Mouse (Mus musculus): ENCODE results near the gene Unc13d. TPM values are rescaled to one million over a fixed set of nuclear protein-coding genes. Genes with fewer than 3 reads are reported as not detected.

Gene Unc13d
- polyA plus RNA-seq, 1 experiment from 2014 or later = 2.3 TPM

DNA sequence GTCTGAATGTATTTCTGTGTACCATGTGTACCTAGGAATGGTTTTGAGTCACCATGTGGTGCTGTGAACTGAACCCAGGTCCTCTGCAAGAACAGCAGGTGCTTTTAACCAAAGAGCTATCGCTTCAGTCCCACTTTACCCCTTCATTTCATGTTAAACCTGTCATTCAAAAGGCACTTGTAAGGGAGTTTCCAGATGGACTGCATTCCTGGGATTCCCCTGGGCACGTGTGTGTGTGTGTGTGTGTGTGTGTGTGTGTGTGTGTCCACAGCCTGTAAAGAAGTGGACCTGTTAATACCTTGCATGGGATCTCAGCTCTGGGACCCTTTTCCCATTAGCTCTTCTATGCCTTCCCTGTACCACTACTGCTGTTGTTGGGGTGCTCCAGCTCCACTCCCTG, 28.2 kb downstream of the Unc13d start:
- TF ChIP-seq EP300 (optimal IDR thresholded peaks at IDR 0.05) = no peak
- TF ChIP-seq CTCF (IDR thresholded peaks at IDR 0.05; ENCODE audit: low read depth) = no peak
- H3K36me3 ChIP-seq (ENCODE audit: control insufficient read depth, insufficient read depth, low read length) = peaks cover 30% of the 10 kb centered on the region; the same call in 1 of the 2 replicates
- no peak for ATAC-seq (ENCODE audit: low FRiP score, low TSS enrichment)
- H3K4me2 ChIP-seq (replicated peaks; ENCODE audit: low read depth) = no peak overlapping the region
- H3K9me3 ChIP-seq (ENCODE audit: control insufficient read depth, low read length) = no peaks in the 10 kb centered on the region
- H3K27me3 ChIP-seq (ENCODE audit: control insufficient read depth, insufficient read depth, low read length) = no peaks in the 10 kb centered on the region
- H3K27ac ChIP-seq (replicated peaks) = no peak overlapping the region
- no peak for DNase-seq (ENCODE audit: low spot score)
- WGBS = 70% methylated on average over 2 of the region's 2 CpGs
- no peak overlapping the region for H3K4me3 ChIP-seq (ENCODE audit: low read depth, low read length)
- H3K4me1 ChIP-seq (replicated peaks; ENCODE audit: control insufficient read depth, insufficient read depth) = no peaks in the 10 kb centered on the region
- no peak overlapping the region for H3K9ac ChIP-seq (ENCODE audit: low read length)

GRCm38 (mm10) chr11:116045173-116045572, 32.6 kb downstream of the Unc13d start:
- no peak for DNase-seq (ENCODE audit: low spot score)
- H3K27me3 ChIP-seq (ENCODE audit: control insufficient read depth, insufficient read depth, low read length) = no peaks in the 10 kb centered on the region
- H3K9ac ChIP-seq (ENCODE audit: low read length) = no peak overlapping the region
- no peaks in the 10 kb centered on the region for H3K9me3 ChIP-seq (ENCODE audit: control insufficient read depth, low read length)
- peaks cover 25% of the 10 kb centered on the region for H3K36me3 ChIP-seq (ENCODE audit: control insufficient read depth, insufficient read depth, low read length)
- ATAC-seq (ENCODE audit: low FRiP score, low TSS enrichment) = no peak
- TF ChIP-seq CTCF (IDR thresholded peaks at IDR 0.05; ENCODE audit: low read depth) (no peak), EP300 (optimal IDR thresholded peaks at IDR 0.05) (no peak)
- no peak overlapping the region for H3K4me3 ChIP-seq (ENCODE audit: low read depth, low read length)
- WGBS = 90% methylated on average over 6 of the region's 6 CpGs
- H3K4me1 ChIP-seq (replicated peaks; ENCODE audit: control insufficient read depth, insufficient read depth) = no peaks in the 10 kb centered on the region
- H3K27ac ChIP-seq (replicated peaks) = no peak overlapping the region
- no peak overlapping the region for H3K4me2 ChIP-seq (replicated peaks; ENCODE audit: low read depth)

GRCm38 (mm10) chr11:116043286-116043685, 34.5 kb downstream of the Unc13d start:
- Histone ChIP-seq H3K9ac (ENCODE audit: low read length) (no peak overlapping the region), H3K4me2 (replicated peaks; ENCODE audit: low read depth) (no peak overlapping the region), H3K27me3 (ENCODE audit: control insufficient read depth, insufficient read depth, low read length) (no peaks in the 10 kb centered on the region), H3K9me3 (ENCODE audit: control insufficient read depth, low read length) (no peaks in the 10 kb centered on the region), H3K4me1 (replicated peaks; ENCODE audit: control insufficient read depth, insufficient read depth) (no peaks in the 10 kb centered on the region), H3K27ac (replicated peaks) (no peak overlapping the region), H3K4me3 (ENCODE audit: low read depth, low read length) (no peak overlapping the region), H3K36me3 (ENCODE audit: control insufficient read depth, insufficient read depth, low read length) (peaks cover 21% of the 10 kb centered on the region)
- WGBS = 88% methylated on average over 1 of the region's 1 CpGs
- DNase-seq (ENCODE audit: low spot score) (no peak), ATAC-seq (ENCODE audit: low FRiP score, low TSS enrichment) (no peak)
- TF ChIP-seq CTCF (IDR thresholded peaks at IDR 0.05; ENCODE audit: low read depth) = no peak
- TF ChIP-seq EP300 (optimal IDR thresholded peaks at IDR 0.05) = no peak

DNA sequence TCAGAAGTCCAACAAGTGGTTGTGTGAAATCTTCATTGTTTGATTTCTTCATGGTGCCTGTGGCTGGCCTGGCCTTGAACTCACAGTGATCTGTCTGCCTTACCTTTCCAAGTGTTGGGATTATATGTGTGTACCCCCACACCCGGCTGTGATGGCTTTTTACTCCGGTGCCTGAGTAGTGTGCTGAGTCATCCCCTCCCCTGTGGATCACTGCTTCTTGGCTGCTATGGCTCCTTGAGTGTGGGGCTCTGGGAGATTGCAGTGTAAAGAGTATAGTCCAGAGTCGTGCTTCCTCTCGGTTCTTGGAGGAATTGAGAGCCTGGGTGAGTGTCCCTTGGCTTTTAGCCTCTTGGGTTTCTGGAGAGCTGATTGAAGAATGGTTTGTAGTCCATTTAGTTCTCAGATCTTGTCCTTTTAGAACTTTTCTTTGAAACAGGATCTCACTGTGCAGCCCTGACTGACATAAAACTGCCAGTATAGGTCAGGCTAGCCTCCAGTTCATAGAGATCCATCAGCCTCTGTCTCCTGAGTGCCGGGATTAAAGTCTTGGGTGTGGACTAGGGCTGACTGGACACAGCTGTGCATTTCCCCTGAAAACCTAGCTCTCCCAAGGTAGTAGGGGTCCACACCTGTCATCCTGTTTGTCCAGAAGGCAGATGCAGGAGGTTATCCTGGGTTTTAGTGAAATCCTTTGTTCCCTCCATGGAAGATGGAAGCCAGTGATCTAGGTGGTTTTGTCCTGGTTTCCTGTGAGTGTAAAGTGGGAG, 35.2 kb downstream of the Unc13d start:
- H3K27ac ChIP-seq (replicated peaks) = no peak overlapping the region
- no peaks in the 10 kb centered on the region for H3K9me3 ChIP-seq (ENCODE audit: control insufficient read depth, low read length)
- H3K4me3 ChIP-seq (ENCODE audit: low read depth, low read length) = no peak overlapping the region
- ATAC-seq (ENCODE audit: low FRiP score, low TSS enrichment) (no peak), DNase-seq (ENCODE audit: low spot score) (no peak)
- no peaks in the 10 kb centered on the region for H3K27me3 ChIP-seq (ENCODE audit: control insufficient read depth, insufficient read depth, low read length)
- no peak overlapping the region for H3K4me2 ChIP-seq (replicated peaks; ENCODE audit: low read depth)
- peaks cover 16% of the 10 kb centered on the region for H3K36me3 ChIP-seq (ENCODE audit: control insufficient read depth, insufficient read depth, low read length)
- TF ChIP-seq EP300 (optimal IDR thresholded peaks at IDR 0.05) (no peak), CTCF (IDR thresholded peaks at IDR 0.05; ENCODE audit: low read depth) (no peak)
- H3K4me1 ChIP-seq (replicated peaks; ENCODE audit: control insufficient read depth, insufficient read depth) = no peaks in the 10 kb centered on the region
- no peak overlapping the region for H3K9ac ChIP-seq (ENCODE audit: low read length)
- WGBS = 66% methylated on average over 5 of the region's 5 CpGs

GRCm38 (mm10) chr11:116041833-116042232, 35.9 kb downstream of the Unc13d start:
- WGBS = 94% methylated on average over 2 of the region's 2 CpGs
- no peak overlapping the region for H3K27ac ChIP-seq (replicated peaks)

GRCm38 (mm10) chr11:116040593-116040992, 37.2 kb downstream of the Unc13d start:
- Histone ChIP-seq H3K36me3 (ENCODE audit: control insufficient read depth, insufficient read depth, low read length) (peaks cover 14% of the 10 kb centered on the region), H3K9me3 (ENCODE audit: control insufficient read depth, low read length) (no peaks in the 10 kb centered on the region), H3K4me3 (ENCODE audit: low read depth, low read length) (no peak overlapping the region), H3K4me2 (replicated peaks; ENCODE audit: low read depth) (no peak overlapping the region), H3K4me1 (replicated peaks; ENCODE audit: control insufficient read depth, insufficient read depth) (no peaks in the 10 kb centered on the region), H3K27ac (replicated peaks) (no peak overlapping the region), H3K9ac (ENCODE audit: low read length) (no peak overlapping the region), H3K27me3 (ENCODE audit: control insufficient read depth, insufficient read depth, low read length) (no peaks in the 10 kb centered on the region)
- WGBS = 83% methylated on average over 6 of the region's 6 CpGs
- TF ChIP-seq CTCF (IDR thresholded peaks at IDR 0.05; ENCODE audit: low read depth) = no peak
- no peak for TF ChIP-seq EP300 (optimal IDR thresholded peaks at IDR 0.05)
- ATAC-seq (ENCODE audit: low FRiP score, low TSS enrichment) (no peak), DNase-seq (ENCODE audit: low spot score) (no peak)

More at GRCm38 (mm10) chr11:116041833-116042232, 35.9 kb downstream of the Unc13d start:
- H3K9me3 ChIP-seq (ENCODE audit: control insufficient read depth, low read length) = no peaks in the 10 kb centered on the region
- no peak overlapping the region for H3K9ac ChIP-seq (ENCODE audit: low read length)
- no peak overlapping the region for H3K4me3 ChIP-seq (ENCODE audit: low read depth, low read length)
- H3K4me2 ChIP-seq (replicated peaks; ENCODE audit: low read depth) = no peak overlapping the region
- H3K27me3 ChIP-seq (ENCODE audit: control insufficient read depth, insufficient read depth, low read length) = no peaks in the 10 kb centered on the region
- H3K4me1 ChIP-seq (replicated peaks; ENCODE audit: control insufficient read depth, insufficient read depth) = no peaks in the 10 kb centered on the region
- DNase-seq (ENCODE audit: low spot score) (no peak), ATAC-seq (ENCODE audit: low FRiP score, low TSS enrichment) (no peak)
- H3K36me3 ChIP-seq (ENCODE audit: control insufficient read depth, insufficient read depth, low read length) = peaks cover 14% of the 10 kb centered on the region
- TF ChIP-seq CTCF (IDR thresholded peaks at IDR 0.05; ENCODE audit: low read depth) (peak; percentile 21; the same call in 1 of the 2 replicates), EP300 (optimal IDR thresholded peaks at IDR 0.05) (no peak)

All from stomach, postnatal 0 days (tissue).